Mouse (Mus musculus): ENCODE measurements around the gene Blm.

Blm gene

DNA sequence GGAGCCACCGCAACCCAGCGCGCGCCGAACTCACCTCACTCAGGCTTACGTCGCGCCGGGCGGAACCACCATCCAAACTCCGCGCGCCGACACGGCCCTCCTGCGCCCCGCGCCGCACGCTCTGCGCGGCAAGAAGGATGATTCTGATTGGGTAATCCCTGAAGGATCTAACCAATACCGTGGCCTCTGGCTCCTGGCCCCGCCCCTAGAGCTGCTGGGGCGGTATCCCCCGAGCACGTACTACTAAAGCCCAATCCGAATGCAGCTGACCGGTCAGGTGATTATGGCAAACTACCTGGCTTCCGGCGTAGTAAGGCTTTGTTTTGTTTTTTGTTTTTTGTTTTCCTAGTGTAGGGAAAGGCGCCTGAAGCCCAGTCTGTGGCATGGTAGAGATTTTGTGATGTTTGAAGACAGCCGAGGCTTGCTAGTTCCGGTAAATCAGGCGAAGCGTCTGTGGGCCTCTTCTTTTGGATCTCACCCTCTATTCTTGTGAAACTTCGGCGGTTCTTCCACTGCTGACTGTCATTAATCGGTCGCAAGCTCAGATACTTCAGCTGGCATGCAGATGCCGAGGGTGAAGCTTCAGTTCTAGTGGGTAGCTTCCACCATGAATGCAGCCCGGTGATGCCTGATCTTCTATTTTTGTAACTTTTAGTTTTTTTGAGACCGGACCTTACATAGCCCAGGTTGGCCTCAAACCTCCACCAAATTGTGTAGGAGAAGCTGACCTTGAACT lies at the start of gene Blm:
Gene Blm, minus strand, starts transcription at position 111 of the 736 bp plus-strand sequence.
- DNase-seq = peak; percentile 98

DNA sequence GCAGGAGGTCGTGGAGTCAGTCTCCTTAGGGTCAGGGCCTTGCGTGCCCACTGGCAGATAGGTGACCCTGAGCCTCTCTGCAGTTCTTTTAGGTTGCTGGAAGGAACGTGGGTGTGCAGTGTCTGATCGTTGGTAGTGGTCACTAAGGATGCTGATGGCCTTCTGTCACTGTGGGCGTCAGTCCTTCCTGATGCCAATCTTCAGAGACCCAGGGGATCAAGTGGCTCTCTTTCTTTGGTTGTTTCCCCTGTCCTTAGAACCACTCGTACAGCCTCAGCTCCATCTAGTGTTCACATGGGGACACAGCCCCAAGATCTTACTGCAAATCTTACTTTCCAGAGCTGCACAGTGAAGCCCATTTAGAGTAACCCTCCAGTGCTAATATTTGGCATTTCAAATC lies 49.1 kb upstream of the Blm start:
- peak; percentile 55 for DNase-seq

- no peak for DNase-seq
Measured at GRCm38 (mm10) chr7:80582821-80583451, 48.0 kb upstream of the Blm start.

DNA sequence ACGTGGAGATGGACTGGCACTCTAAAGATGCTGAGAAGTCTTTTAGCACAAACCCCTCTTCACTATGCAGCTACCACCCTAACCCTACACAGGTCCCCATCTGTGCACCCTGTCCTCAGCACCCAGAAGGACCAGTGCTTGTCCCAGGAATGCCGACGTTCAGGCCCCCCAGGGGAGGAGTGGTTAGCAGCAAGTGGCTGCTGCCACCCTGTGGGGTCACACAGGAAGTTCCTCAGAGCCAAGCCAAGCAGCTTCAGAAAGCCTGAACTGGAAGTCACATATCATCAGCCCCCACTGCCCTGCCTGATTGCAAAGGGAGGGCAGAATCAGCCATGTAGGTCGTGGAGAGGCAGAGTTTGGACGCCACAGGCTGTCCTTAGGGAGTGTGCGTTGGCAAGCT lies 45.4 kb upstream of the Blm start:
- peak; percentile 55 for DNase-seq

- no peak for DNase-seq
Measured at GRCm38 (mm10) chr7:80577417-80577980, 42.6 kb upstream of the Blm start.

- no peak for DNase-seq
Measured at GRCm38 (mm10) chr7:80576626-80577025, 41.7 kb upstream of the Blm start.

GRCm38 (mm10) chr7:80575750-80576149 lies 40.8 kb upstream of the Blm start:
- DNase-seq = no peak

GRCm38 (mm10) chr7:80573076-80573475 lies 38.2 kb upstream of the Blm start:
- DNase-seq = no peak

GRCm38 (mm10) chr7:80567982-80568381 lies 33.1 kb upstream of the Blm start:
- no peak for DNase-seq

DNA sequence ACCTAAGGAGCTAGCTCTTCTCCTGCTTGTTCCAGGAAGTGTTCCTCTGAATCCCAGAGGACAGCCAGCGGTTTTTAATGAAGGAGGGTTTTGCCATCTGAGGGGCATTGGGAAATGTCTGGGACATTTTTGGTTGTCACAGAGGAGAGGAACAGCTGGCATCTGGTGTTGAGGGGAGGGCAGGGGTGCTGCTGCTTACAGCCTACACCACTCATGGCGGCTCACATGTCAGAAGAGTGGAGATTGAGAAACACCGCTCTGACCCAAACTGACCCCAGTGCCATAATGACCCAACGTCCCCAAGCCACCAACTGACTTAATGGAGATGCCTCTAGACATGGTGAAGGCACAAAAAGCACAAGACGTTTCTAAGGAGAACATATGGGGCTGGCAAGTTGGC lies 27.0 kb upstream of the Blm start:
- no peak for DNase-seq

DNA sequence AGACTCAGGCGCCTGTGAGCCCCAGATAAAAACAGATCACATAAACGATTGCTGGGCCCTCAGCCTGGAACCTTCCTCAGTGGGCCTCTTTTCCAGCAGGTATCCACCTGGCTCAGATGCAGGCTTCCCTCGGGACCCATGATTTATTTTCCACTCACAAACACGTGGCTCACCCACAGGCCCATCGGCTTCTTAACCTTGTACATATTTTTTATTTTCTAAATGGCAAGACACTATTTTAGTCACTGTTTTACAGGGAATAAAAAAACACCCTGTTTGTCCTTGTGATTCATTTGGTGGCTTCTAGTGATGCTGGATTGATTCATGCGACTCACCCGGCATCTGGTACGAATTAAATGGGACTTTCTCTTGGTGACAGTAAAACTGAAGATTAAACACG lies 26.4 kb upstream of the Blm start:
- no peak for DNase-seq

DNA sequence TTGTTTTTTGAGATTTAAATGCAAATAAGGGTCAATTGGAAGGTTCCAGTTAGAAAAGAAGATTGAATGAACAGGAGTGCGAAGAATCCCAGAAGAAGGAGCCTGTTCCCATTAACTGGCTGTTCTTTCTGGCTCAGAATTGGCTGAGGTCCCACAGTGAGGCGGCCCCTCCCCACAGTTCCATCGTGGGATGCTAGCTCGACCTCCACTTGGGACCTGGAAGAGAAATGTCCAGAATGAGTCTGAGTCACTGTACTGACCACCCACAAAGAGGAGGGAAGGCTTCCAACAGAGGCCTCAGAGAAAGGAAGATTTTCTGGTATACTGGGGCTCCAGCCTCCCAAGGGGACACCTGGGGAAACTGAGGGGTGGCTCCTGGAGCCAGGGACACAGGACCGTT lies 23.7 kb upstream of the Blm start:
- no peak for DNase-seq

- no peak for DNase-seq
Measured at GRCm38 (mm10) chr7:80558101-80558500, 23.2 kb upstream of the Blm start.

- DNase-seq = no peak
Measured at GRCm38 (mm10) chr7:80557161-80557560, 22.2 kb upstream of the Blm start.

GRCm38 (mm10) chr7:80556166-80556565 lies 21.2 kb upstream of the Blm start:
- no peak for DNase-seq

DNA sequence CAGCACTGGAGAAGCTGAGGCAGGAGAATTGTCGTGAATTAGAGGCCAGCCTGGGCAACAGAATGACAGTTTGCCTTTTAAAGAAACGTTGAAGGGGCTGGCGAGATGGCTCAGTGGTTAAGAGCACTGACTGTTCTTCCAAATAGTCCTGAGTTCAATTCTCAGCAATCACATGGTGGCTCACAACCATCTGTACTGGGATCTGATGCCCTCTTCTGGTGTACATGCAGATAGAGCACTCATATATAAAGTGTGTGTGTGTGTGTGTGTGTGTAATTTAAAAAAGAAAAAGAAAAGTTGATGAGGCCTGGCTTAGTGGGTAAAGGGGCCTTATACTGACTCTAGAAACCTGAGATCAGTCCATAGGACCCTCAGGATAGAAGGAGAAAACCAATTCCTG lies 20.2 kb upstream of the Blm start:
- no peak for DNase-seq

DNA sequence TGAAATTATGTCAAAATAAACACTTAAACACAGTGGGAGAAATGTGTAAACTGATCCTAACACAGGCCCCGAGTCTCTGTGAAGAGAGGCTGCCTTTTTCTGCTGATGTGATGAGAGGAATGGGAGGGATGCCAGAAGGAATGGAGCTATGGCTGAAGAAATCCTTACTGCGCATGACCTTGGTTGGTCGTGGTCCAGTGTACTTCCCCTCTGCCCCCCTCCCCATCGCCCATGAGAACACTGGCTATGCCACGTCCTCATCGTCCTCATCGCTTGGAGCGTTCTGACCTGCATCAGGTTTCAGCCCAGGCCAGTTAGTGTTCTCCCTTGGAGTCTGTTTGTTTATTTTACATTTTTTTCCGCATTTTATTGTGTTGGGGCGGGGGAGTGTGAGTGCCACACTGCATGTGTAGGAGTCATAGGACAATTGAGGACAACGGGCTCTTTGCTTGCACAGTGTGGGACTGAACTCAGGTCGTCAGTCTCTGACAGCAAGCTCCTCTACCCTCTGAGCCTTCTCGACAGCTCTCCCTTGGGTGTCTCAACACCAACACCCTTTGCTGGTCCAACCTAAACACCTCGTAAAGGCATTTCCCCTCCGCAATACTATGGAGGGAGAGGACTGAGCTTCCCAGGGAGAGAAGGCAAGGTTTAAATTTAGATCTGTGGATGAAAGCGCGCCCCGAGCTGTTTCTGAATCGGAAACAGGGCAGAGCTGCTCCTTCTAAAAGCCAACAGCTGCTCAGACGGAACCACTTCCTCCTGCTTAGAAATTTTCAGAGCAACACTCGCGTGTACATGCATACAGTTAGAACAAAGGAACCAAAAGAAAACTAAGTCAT lies 19.5 kb upstream of the Blm start:
- peak; percentile 50 for DNase-seq

DNA sequence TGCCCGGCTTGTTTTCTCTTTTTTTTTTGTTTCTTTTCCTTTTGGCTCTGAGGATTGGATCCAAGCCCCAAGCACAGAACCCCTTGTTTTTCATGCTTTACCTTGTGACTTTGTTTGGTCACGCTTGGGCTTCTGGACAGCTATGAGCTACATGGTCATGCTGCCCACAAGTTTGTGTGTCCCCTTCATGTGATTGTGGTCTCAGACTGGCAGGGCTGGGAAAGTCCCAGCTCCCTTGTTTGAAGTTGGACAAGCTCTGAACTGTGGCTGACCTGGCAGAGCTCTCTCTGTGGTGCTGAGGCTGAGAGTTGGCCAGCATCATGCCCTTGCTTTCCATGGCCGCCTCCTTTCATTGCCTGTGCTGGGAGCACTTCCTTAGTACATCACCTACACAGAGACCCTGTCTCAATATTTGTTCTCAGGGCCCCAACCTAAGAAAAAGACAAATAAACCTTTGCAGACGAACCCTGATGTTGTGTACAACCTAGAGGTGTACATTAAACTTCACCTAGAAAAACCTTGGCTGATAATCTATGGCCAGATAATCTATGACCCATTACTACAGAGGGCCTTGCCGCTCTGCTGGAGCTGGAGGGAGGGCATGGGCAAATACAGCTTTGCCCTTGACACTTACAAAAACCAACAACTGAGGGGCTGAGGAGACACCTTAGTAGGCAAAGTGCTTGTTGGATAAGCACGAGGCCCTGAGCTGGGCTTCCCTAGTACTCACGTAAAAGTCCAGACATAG lies 13.8 kb upstream of the Blm start:
- no peak for DNase-seq

DNA sequence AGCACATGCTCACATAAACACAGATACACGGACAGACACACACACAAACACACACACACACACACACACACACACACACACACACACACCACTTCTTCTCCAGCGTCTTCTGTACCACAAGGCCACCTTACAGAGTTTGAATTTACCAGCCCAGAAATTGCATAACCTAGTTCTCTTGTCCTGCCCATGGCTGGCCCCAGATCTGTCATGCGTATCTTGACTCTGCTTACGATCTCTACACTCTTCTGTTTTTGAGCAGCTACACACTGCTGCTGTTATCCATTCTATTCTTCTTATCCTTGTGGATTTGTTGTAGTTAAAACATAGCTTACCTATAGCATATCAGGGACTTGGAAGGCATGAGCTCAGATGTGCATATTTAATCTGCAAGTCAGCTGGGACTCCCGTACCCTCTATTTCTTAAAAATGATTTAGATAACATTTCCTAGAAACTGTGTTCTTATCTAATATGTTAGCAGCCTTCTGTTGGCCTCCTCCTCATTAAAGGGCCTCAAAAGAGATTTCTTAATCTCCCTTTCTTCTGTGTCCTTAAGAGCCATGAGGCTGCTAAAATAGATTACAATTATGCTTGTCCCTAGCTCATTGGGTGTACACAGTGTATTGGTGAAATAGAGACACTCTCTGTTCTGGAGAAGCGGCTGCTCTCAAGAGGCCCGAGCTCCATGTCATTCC lies 7.4 kb upstream of the Blm start:
- DNase-seq = no peak

DNA sequence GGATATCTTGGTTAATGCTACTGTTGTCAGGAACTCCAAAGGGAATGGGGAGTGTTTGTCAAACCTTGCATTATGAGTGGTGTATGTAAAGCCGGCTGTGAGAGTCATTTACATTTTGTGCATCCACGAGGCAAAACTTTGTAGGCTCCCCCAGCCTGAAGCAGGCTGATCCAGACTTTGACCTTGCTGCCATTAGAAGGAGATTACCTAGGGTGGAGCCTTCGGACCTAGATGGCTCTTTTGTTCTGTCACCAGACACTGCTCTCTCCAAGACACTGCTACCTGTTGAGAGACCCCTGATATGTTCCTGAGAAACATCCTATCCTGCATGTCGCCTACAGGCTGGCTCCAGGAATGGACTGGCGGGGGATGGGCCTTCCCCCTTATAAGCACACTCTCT lies 4.7 kb upstream of the Blm start:
- no peak for DNase-seq

DNA sequence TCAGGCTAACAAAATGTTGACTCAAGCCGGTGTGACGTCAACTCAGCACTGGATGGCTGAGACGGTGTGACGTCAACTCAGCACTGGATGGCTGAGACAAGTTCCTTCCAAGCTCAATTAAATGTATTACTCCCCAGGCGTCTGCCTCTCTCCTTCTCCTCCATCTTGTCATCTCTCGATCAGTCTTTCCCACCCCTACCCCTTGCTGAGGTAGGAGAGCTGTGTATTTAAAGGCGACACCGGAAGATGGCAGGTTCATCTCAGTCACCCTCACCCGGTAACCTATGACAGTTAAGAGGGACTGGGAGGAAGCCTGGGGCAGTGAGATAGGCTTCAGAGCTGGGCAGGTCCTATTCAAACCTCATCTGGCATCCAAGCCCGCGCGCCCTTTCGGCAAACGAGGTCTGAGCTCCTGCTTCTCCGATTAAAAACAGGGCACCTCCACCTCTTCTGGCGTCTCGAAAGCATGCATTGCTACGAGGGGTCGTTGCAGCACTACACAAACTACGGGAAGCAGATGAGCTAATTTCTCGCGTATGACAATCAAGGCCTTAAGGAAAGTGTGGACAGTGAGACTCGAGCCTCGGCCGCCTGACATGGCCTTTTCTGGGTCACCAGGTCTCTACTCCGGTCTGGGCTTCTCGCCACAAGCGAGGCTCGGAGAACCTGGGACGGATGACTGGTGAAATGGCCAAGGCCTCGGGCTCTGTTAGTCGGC lies 469 bp downstream of the Blm start:
- no peak for DNase-seq

DNA sequence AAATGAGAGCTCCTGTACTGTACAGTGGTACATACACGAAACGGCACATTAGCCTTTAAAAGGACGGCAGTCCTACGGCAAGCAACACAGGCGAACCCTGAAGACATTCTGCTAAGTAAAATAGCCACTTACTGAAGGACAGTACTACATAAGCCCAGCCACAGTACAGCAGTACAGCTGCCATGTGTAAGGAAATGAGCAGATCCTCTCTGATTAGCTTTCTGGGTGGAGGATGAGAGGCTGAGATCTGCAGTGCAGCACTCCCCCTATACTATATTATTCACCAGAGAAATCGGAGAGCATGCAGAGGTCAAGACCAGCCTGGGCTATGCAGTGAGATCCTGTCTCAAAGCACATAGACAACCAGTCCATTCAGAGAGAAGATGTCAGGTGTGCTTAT lies 3.8 kb downstream of the Blm start:
- no peak for DNase-seq

Data from layer of hippocampus, adult 9-11 months (tissue).